Comparison of ENCODE assay signal across 20 mouse cellular contexts in genomic region chr5:65150376-65150955, GRCm38 (mm10). TPM values are rescaled to one million over a fixed set of nuclear protein-coding genes. Genes with fewer than 3 reads are reported as not detected.
"Had no signal": no experiment of that assay in that cellular context is flagged by ENCODE, and none has a peak within 500 bp of the region (broad histone marks: within the 10 kb centered on the region; RNA-seq: fewer than 3 reads in every experiment).

No protein-coding gene starts in this region.

- ATAC-seq: hindbrain, embryonic 16.5 days; intestine, embryonic 15.5 days; midbrain, embryonic 13.5 days had no signal

- DNase-seq: left cerebral cortex, postnatal 4 days; liver, embryonic 13.5 days; lung, postnatal 36 days; retina, postnatal 1 day; right cerebral cortex, postnatal 25 days; spleen, adult 18-20 months; thymus, postnatal 25 days had no signal

- H3K9ac ChIP-seq: hindbrain, embryonic 13.5 days; intestine, embryonic 15.5 days; limb, embryonic 12.5 days; limb, embryonic 15.5 days; liver, embryonic 13.5 days; midbrain, embryonic 13.5 days; neural tube, embryonic 13.5 days; stomach, embryonic 15.5 days had no signal

- H3K27me3 ChIP-seq: hindbrain, embryonic 13.5 days; intestine, embryonic 15.5 days; limb, embryonic 12.5 days; limb, embryonic 15.5 days; liver, embryonic 13.5 days; megakaryocyte, embryonic 14.5 days; midbrain, embryonic 13.5 days; neural tube, embryonic 13.5 days; stomach, embryonic 15.5 days had no signal

- H3K4me2 ChIP-seq: hindbrain, embryonic 13.5 days; intestine, embryonic 15.5 days; limb, embryonic 12.5 days; limb, embryonic 15.5 days; liver, embryonic 13.5 days; midbrain, embryonic 13.5 days; neural tube, embryonic 13.5 days; stomach, embryonic 15.5 days had no signal

- H3K9me3 ChIP-seq: hindbrain, embryonic 13.5 days; intestine, embryonic 15.5 days; limb, embryonic 12.5 days; limb, embryonic 15.5 days; liver, embryonic 13.5 days; megakaryocyte, embryonic 14.5 days; midbrain, embryonic 10.5 days; midbrain, embryonic 13.5 days; neural tube, embryonic 13.5 days; stomach, embryonic 15.5 days had no signal

- H3K4me1 ChIP-seq: intestine, embryonic 15.5 days; liver, embryonic 13.5 days; midbrain, embryonic 13.5 days; neural tube, embryonic 13.5 days; stomach, embryonic 15.5 days had no signal

- H3K36me3 ChIP-seq: intestine, embryonic 15.5 days; stomach, embryonic 15.5 days had no signal

- H3K27ac ChIP-seq: hindbrain, embryonic 13.5 days; intestine, embryonic 15.5 days; kidney, postnatal 0 days; limb, embryonic 15.5 days; liver, embryonic 13.5 days; midbrain, embryonic 10.5 days; midbrain, embryonic 13.5 days; neural tube, embryonic 13.5 days; stomach, embryonic 15.5 days had no signal

- H3K4me3 ChIP-seq: hindbrain, embryonic 13.5 days; intestine, embryonic 15.5 days; limb, embryonic 12.5 days; limb, embryonic 15.5 days; liver, embryonic 13.5 days; megakaryocyte, embryonic 14.5 days; midbrain, embryonic 10.5 days; midbrain, embryonic 13.5 days; myocyte; neural tube, embryonic 13.5 days; stomach, embryonic 15.5 days had no signal

RNA-seq across cellular contexts. Expression of gene Tmem156, which starts 58.5 kb away (rescaled TPM):
- polyA plus RNA-seq: hindbrain, embryonic 13.5 days; hindbrain, embryonic 16.5 days; limb, embryonic 12.5 days; midbrain, embryonic 10.5 days; midbrain, embryonic 13.5 days; midbrain, embryonic 16.5 days; neural tube, embryonic 13.5 days had no signal
